Mouse (Mus musculus) heart, embryonic 14.5 days (tissue): Measurements from ENCODE around the gene Sec22a. TPM values are rescaled to one million over a fixed set of nuclear protein-coding genes. Genes with fewer than 3 reads are reported as not detected.

Experiments
- ATAC-seq: fragments of 200-750 bp; cut with Nextera tagmentation; 2 replicates; pipeline ENCODE4 v1.8.0; 2017; ENCODE audit warnings: low read depth, moderate TSS enrichment; ENCODE audit not compliant: insufficient number of reproducible peaks, insufficient read depth, low FRiP score
- H3K27ac ChIP-seq, 2 experiments: fragments of 200-500 bp in 1 of 2; fragments of 300-500 bp in 1 of 2; sonication (generic) in 1 of 2; replicated peaks in 1 of 2; 2 replicates each; pipeline ENCODE4 v1.5.1; 2012 to 2014; ENCODE audit warnings: low read depth in 2 of 2, low read length in 2 of 2, control low read depth in 1 of 2, mild to moderate bottlenecking in 1 of 2, mixed read lengths in 1 of 2; ENCODE audit not compliant: control insufficient read depth in 1 of 2, insufficient read depth in 1 of 2
- H3K27me3 ChIP-seq: fragments of 300-500 bp; sonication (generic); 2 replicates; pipeline ENCODE4 v1.6.1; 2014; ENCODE audit warnings: mild to moderate bottlenecking, low read length, control low read depth; ENCODE audit not compliant: control insufficient read depth, insufficient read depth
- H3K36me3 ChIP-seq: fragments of 300-500 bp; sonication (generic); 2 replicates; pipeline ENCODE4 v1.6.1; 2014; ENCODE audit warnings: mild to moderate bottlenecking, control low read depth, low read length, mixed read lengths; ENCODE audit not compliant: control insufficient read depth, insufficient read depth
- H3K4me1 ChIP-seq, 2 experiments: fragments of 200-500 bp in 1 of 2; fragments of 300-500 bp in 1 of 2; sonication (generic) in 1 of 2; 2 replicates each; pipeline ENCODE4 v1.6.1; 2012 to 2014; ENCODE audit warnings: low read length in 2 of 2, control low read depth in 1 of 2, mixed read lengths in 1 of 2; ENCODE audit not compliant: control insufficient read depth in 2 of 2, insufficient read depth in 2 of 2
- H3K4me2 ChIP-seq: fragments of 300-500 bp; sonication (generic); 2 replicates; pipeline ENCODE4 v1.6.1; 2014; ENCODE audit warnings: mild to moderate bottlenecking, low read length
- H3K4me3 ChIP-seq, 2 experiments: fragments of 200-500 bp in 1 of 2; fragments of 300-500 bp in 1 of 2; sonication (generic) in 1 of 2; 2 replicates each; pipeline ENCODE4 v1.5.1; 2012 to 2014; ENCODE audit warnings: low read length in 2 of 2, mild to moderate bottlenecking in 2 of 2, control low read depth in 1 of 2, low read depth in 1 of 2, moderate library complexity in 1 of 2; ENCODE audit not compliant: control insufficient read depth in 1 of 2, insufficient read depth in 1 of 2
- H3K9ac ChIP-seq: fragments of 300-500 bp; sonication (generic); 2 replicates; pipeline ENCODE4 v1.6.1; 2014; ENCODE audit warnings: mild to moderate bottlenecking, low read length
- H3K9me3 ChIP-seq: fragments of 300-500 bp; sonication (generic); 2 replicates; pipeline ENCODE4 v1.6.1; 2016; ENCODE audit warnings: low read length, control low read depth; ENCODE audit not compliant: control insufficient read depth
- WGBS: fragments of 180-500 bp; shearing (Covaris S2); extraction: QIAGEN DNeasy Blood & Tissue Kit; methylation state at CpG from one replicate; pipeline ENCODE4 v1.1.7; 2014; 5-methylcytosine and 5-hydroxymethylcytosine counted together
- polyA plus RNA-seq: library from polyadenylated mRNA; unstranded; fragments of >200 nt; fragmentation: Nextera tagmentation; extraction: Ambion mirVana; gene quantifications from 2 replicates; pipeline ENCODE4 v1.2.1, GENCODE M21; 2014

The Sec22a gene
- polyA plus RNA-seq, 1 experiment from 2014 or later: 39.8 TPM

DNA sequence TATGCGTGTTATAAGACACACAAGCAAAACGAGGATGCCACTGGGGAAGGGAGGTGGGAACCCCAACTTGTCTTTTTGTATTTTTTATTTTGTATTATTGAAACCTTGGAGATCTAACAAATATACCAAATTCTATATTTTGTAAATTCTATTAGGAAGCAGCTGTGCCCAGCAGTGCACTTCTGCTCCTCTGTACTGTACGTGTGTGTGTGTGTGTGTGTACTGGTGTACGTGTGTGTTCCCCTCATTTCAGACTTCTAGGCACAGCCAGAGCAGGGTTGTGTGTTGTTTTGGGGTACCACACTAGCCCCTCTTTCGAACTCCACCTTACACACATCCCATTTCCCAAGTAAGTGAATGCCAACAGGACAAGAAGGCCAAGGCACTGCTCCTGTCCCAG is 59.3 kb downstream of the Sec22a start:
- peaks cover 10 to 11% of the 10 kb centered on the region in 2 experiments; a peak in 3 of 4 replicates for H3K4me1 ChIP-seq
- no peak for ATAC-seq
- no peaks in the 10 kb centered on the region for H3K9me3 ChIP-seq
- H3K27me3 ChIP-seq: no peaks in the 10 kb centered on the region
- no peak overlapping the region for H3K4me2 ChIP-seq
- WGBS: 89% methylated on average over 5 of the region's 5 CpGs
- H3K9ac ChIP-seq: no peak overlapping the region
- no peak overlapping the region for H3K27ac ChIP-seq
- no peak overlapping the region for H3K4me3 ChIP-seq
- H3K36me3 ChIP-seq: peaks cover 67% of the 10 kb centered on the region

DNA sequence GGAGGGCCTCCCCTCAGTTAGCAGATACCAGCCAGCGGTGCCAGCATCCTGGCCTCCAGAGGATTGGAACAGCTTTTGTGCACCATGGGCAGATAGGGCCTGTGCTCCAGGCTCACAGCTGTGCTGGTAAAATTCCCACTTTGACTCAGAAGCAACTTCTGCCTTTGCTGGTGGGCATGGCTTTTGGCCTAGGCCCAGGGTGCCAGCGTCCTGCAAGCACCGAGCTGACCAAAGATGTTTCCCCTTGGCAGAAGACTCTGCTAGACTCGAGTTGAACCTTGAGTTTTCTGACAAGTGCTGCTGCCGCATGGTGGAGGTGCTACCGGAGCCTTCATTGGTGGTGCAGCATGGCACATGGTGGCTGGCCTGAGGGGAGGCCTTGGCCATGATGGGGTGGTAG is 60.0 kb downstream of the Sec22a start:
- no peak overlapping the region for H3K9ac ChIP-seq
- H3K27me3 ChIP-seq: no peaks in the 10 kb centered on the region
- no peak overlapping the region for H3K4me3 ChIP-seq
- H3K4me1 ChIP-seq: peaks cover 8 to 11% of the 10 kb centered on the region in 2 experiments; a peak in 3 of 4 replicates
- 88% methylated on average over 6 of the region's 6 CpGs for WGBS
- peaks cover 74% of the 10 kb centered on the region for H3K36me3 ChIP-seq
- H3K27ac ChIP-seq: no peak overlapping the region
- H3K9me3 ChIP-seq: no peaks in the 10 kb centered on the region
- no peak overlapping the region for H3K4me2 ChIP-seq
- ATAC-seq: no peak

DNA sequence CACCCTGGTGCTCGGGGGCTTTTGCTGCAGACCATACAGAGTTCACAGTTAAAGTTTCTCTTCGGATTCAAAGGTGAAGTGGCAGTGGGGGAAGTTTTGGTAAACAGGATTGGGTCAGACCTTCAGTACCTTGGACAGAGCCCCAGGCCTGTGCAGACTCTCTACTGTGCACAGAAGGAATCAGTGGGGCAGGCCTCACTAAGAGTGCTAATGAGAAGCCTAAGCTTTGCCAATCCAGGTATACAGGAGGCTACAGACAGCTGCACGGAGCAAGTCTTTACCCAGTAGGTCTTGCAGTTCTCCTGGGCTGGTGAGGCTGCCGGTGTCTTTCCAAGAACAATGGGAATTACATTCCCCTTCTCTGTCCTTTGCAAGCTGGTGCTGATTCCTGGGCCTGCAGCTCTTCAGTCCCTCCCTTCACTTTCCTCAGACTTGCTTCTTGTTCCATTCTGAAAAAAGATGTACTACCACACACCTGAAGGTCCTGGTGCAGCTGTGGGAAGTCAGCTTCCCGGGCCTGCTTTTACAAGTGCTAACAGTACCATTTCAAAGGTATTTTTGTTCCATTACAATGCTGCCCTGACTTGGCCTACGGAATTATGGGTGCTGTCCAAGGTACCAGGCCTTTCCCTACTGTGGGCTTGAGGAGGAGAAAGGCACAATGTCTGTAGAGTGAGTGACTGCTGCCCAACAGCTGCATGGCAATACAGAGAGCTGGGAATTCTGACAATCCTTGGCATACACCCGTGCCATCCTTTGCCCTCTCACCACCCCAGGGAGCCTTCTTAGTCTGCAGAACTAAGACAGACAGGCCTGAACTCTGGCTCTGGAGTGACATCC is 61.1 kb downstream of the Sec22a start:
- Histone ChIP-seq H3K4me2 (no peak overlapping the region), H3K4me1 (peaks cover 0 to 3% of the 10 kb centered on the region in 2 experiments; a peak in 3 of 4 replicates), H3K4me3 (no peak overlapping the region), H3K36me3 (peaks cover 84% of the 10 kb centered on the region), H3K9me3 (no peaks in the 10 kb centered on the region), H3K27ac (no peak overlapping the region), H3K27me3 (no peaks in the 10 kb centered on the region), H3K9ac (no peak overlapping the region)
- WGBS: 44% methylated on average over 7 of the region's 7 CpGs
- ATAC-seq: no peak

DNA sequence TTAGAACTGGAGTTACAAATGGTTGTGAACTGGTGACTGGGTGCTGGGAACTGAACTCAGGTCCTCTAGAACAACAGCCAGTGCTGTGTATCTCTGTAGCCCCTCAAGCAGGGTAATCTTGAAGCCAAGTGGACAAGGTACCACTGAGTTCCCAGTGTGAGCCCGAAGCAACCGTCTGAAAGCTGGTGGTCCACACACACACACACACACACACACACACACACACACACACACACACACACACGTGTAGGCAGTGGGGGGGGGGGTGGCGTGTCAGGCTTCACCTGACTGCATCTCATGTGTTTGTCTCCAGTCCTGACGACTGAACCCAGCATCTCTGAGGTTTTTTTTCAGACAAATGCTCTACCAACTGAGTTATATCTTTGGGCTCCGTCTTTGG is 63.6 kb downstream of the Sec22a start:
- H3K27me3 ChIP-seq: no peaks in the 10 kb centered on the region
- no peak overlapping the region for H3K4me2 ChIP-seq
- peaks cover 77% of the 10 kb centered on the region for H3K36me3 ChIP-seq
- H3K9me3 ChIP-seq: no peaks in the 10 kb centered on the region
- peaks cover 0 to 3% of the 10 kb centered on the region in 2 experiments; a peak in 1 of 4 replicates for H3K4me1 ChIP-seq
- no peak for ATAC-seq
- no peak overlapping the region for H3K27ac ChIP-seq
- H3K4me3 ChIP-seq: no peak overlapping the region
- H3K9ac ChIP-seq: no peak overlapping the region
- 90% methylated on average over 5 of the region's 6 CpGs for WGBS

DNA sequence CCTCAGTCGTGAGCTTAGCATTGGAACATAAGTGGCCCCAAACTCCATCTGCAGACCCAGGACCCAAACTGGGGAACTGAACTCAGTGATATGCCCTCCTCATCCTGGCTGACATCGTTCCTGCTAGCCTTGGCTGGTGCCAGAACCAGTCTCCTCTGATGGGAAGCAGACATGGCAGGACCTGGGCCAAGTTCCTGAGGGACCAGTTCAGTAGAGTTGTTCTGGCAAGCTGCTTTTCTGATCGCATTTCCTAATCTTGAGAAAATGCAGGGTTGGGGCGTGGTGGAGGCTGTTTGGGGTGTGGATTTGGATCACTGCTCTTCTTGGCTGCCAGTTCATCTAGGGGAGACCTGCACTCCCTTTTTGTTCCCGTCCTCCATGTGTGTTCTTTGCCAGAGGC is 65.9 kb downstream of the Sec22a start:
- H3K4me3 ChIP-seq: no peak overlapping the region
- H3K4me1 ChIP-seq: peaks cover 0 to 3% of the 10 kb centered on the region in 2 experiments; a peak in 1 of 4 replicates
- no peak overlapping the region for H3K9ac ChIP-seq
- no peak for ATAC-seq
- no peak overlapping the region for H3K4me2 ChIP-seq
- no peaks in the 10 kb centered on the region for H3K9me3 ChIP-seq
- H3K27ac ChIP-seq: no peak overlapping the region
- peaks cover 76% of the 10 kb centered on the region for H3K36me3 ChIP-seq
- WGBS: 49% methylated on average over 5 of the region's 5 CpGs
- no peaks in the 10 kb centered on the region for H3K27me3 ChIP-seq

DNA sequence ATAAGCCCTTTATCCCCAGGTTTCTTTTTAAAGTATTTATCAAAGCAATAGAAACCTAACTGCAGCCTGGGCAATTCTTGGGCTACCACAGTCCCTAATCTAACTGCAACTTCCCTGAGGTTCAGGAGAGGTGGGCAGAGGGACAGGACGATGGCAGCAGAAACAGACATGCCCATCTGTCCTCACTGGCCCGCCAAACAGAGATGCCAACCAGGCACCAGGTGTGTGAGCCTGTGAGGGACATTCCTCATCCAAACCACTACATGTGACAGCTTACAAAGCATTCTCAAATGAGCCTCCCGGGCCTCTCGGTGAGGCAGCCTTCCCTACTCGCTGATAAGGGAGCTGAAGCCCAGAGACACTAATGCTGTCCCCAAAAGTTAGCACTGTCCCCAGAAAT is 76.5 kb downstream of the Sec22a start:
- ATAC-seq: no peak

DNA sequence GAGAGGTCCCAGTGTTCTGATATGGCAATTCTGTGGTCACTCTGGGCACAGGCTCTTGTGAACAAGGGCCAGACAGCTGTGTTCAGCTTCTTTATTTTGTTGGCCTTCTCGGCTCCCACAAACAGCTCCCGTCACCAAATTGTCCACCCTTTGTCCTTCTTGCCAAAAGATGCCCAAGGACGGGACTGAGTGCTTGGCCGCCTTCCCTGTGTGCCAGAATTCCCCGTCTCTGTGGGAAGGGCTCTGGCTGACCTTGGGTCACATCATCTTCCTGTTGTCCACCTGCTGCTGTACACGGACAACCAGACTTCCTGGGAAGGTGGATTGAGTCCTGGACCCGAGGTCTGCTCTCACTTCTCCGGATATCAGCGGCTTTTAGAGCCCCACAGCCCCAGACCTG is 77.9 kb downstream of the Sec22a start:
- Histone ChIP-seq H3K9ac (no peak overlapping the region), H3K4me1 (no peaks in the 10 kb centered on the region; a peak in 1 of 4 replicates), H3K27ac (no peak overlapping the region), H3K4me3 (no peak overlapping the region), H3K9me3 (no peaks in the 10 kb centered on the region), H3K4me2 (no peak overlapping the region), H3K36me3 (peaks cover 81% of the 10 kb centered on the region), H3K27me3 (no peaks in the 10 kb centered on the region)
- no peak for ATAC-seq
- WGBS: 78% methylated on average over 9 of the region's 9 CpGs

More for the DNA sequence above, 76.5 kb downstream of the Sec22a start:
- no peaks in the 10 kb centered on the region; a peak in 1 of 4 replicates for H3K4me1 ChIP-seq
- no peak overlapping the region for H3K9ac ChIP-seq
- H3K9me3 ChIP-seq: no peaks in the 10 kb centered on the region
- no peak overlapping the region for H3K4me3 ChIP-seq
- 72% methylated on average over 5 of the region's 5 CpGs for WGBS
- H3K27me3 ChIP-seq: no peaks in the 10 kb centered on the region
- no peak overlapping the region for H3K4me2 ChIP-seq
- H3K27ac ChIP-seq: no peak overlapping the region
- peaks cover 83% of the 10 kb centered on the region for H3K36me3 ChIP-seq
